Mouse (Mus musculus): ENCODE measurements around the gene Yif1a. TPM values are rescaled to one million over a fixed set of nuclear protein-coding genes. Genes with fewer than 3 reads are reported as not detected.

Gene Yif1a
- 10 to 100 TPM; 21.6 to 25.5 TPM for total RNA-seq (2021)
- long read RNA-seq, experiment 1, transcript Yif1a-201 (8 exons, 1,488 nt): major isoform, 17 of 20 reads
- long read RNA-seq, experiment 1, partial matches to known transcripts: 0 of 20 reads
- long read RNA-seq, experiment 1, other reads (novel, unspliced or antisense): 2 of 20 reads
- long read RNA-seq, experiment 2, transcript Yif1a-201 (8 exons, 1,488 nt): major isoform, 24 of 32 reads
- long read RNA-seq, experiment 2, partial matches to known transcripts: 1 of 32 reads
- long read RNA-seq, experiment 2, other reads (novel, unspliced or antisense): 5 of 32 reads

DNA sequence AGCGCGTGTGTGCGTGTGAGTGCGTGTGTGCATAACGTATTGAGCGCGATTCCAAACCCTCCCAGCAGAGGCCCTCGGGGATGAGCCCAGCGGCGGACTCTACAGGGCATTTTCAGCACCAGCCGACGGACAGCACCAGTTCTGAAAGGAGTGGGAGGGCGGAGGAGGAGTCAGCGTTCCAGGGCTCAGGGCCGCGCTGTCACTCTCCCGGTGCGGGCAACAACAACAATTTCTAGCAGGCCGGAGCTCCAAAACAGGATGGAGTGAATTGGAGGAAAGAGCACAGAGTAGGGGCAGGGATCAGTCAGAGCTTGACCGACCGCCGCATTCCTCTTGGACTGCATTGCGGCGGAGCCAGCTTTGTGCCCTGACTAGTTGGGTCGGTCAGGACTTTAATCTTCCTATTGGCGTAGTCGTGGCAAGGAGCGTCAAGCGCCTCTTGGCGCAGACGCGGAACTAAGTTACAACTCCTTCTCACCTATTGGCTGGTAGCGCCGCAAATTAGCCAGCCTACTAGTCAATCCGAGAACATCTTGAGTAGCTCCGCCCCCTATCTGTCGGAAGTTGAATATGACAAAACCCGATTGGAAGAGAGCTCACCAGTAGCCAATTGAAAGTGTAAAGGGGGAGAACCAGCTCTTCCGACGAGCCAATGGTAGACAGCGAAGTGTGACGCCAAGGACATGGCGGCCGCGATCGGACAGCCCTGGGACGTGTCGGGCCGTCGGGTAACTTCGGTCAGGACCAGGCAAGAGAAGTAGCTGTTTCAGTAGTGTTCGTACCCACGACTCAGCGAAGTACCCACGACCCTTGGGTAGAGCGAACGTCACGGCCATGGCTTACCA, at the start of gene Yif1a:
TSS of gene Yif1a (plus strand) at position 655 of the 845 bp plus-strand sequence.
- DNase-seq (ENCODE audit: low spot score in 2 of 2): peak; percentile 87 to 93

DNA sequence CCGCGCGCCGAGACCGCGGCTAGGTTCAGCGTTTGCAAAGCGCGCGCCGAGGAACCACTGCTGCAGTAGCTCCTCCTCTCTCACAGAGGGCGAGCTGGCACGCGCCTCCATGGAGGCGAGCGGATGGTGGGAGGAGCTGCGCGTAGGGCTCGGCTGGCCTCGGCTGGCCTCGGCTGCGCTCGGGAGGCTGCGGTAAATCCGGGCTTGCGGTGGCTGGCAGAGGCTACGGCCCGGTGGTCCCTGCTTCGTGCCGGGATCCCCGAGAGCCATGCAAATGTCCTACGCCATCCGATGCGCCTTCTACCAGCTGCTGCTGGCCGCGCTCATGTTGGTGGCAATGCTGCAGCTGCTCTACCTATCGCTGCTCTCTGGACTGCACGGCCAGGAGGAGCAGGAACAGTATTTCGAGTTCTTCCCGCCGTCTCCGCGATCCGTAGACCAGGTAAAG, 49.6 kb upstream of the Yif1a start, which contains the start of the genes B4gat1 and AC124502.3:
TSS of gene B4gat1 (plus strand) at position 118 of the 448 bp plus-strand sequence.
TSS of gene AC124502.3 (plus strand) at position 183 of the 448 bp plus-strand sequence.
- DNase-seq (ENCODE audit: low spot score in 2 of 2): peak; percentile 88 to 94

DNA sequence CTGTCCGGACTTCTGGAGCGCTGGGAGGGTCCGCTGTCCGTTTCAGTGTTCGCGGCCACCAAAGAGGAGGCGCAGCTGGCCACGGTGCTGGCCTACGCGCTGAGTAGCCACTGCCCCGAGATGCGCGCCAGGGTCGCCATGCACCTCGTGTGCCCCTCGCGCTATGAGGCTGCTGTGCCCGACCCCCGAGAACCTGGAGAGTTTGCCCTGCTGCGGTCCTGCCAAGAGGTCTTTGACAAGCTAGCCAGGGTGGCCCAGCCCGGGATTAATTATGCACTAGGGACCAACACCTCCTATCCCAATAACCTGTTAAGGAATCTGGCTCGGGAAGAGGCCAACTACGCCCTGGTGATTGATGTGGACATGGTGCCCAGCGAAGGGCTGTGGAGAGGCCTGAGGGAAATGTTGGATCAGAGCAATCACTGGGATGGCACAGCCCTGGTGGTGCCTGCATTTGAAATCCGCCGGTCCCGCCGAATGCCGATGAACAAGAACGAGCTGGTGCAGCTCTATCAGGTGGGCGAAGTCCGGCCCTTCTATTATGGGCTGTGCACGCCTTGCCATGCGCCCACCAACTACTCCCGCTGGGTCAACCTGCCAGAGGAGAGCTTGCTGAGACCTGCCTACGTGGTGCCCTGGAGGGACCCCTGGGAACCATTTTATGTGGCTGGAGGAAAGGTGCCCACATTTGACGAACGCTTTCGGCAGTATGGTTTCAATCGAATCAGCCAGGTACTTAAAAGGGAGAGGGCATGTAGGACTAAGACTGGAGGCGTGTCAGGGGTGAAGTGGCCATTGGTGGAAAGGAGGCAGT, 48.8 kb upstream of the Yif1a start:
- DNase-seq (ENCODE audit: low spot score in 2 of 2): peak in 1 of 2 experiments; percentile 32

DNA sequence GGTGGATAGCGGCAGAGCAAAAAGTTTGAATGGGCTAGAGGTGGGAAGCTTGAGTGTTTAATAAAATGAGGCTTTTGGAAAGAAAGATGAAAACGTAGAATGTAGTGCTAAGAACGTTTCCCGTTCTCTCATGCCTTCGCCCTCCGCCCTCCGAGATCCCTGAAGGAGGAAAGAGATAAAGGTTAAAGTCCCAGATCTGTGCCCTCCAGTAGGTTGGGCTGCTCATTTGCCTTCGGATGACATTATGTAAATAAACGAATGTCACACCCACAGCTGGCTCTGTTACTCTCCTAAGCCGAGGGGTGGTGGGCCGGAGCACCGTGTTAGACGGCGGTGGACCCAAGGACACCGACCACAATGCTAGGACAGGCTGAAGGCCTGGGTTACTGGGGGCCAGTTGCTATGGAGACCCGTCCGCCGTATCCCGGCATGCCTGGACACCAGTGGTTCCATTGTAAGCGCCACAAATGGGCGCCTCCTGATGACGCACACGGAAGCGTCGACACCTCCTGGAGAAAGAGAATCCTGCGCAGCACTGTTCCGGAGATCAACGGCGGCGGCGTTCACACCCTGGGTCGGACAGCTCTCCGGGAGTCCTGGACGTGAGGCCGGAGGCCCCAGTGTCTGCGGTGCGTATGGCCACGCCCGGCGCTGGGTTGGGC, 47.3 kb upstream of the Yif1a start, which contains the start of gene Brms1:
TSS of gene Brms1 (plus strand) at position 493 of the 662 bp plus-strand sequence.
- peak; percentile 93 for DNase-seq (ENCODE audit: low spot score in 2 of 2)

DNA sequence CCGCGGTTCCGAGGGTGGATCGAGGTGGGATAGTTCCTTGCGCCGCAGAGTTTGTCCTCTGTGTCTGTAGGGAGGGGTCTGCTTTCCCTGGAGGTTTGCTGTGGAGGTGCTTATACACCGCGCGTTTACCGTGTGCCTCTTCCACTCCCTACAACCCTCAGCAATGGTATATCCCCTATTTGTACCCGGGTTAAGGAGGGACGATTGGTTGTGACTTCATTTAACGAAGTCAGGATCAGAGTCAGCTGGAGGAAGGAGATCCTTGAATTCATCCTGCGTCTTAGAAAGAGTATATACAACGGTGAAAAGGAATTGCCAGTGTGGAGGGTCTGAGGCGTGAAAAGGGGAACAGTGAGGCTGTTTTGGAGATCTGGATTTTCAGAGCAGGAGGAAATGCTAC, 46.8 kb upstream of the Yif1a start:
- no peak for DNase-seq (ENCODE audit: low spot score in 2 of 2)

DNA sequence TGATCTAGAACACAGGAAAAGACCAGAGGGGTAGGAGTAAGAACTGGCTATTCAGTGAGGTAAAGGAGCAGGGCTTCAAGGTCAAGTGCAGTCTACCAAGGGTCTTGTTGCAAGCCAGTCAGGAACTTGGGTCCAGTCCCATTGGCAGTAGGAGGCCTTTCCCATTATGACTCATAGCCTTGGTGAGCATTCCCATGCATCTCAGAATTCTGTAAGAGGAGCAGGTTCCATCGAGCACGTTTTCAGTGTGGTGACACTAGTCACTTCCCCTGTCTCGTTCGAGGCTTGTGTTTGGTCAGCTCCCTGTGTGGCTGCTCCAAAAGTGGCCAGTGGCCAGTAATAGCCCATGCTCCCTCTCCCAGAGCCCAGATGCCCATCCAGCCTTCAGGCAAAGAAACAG, 42.8 kb upstream of the Yif1a start:
- no peak for DNase-seq (ENCODE audit: low spot score in 2 of 2)

DNA sequence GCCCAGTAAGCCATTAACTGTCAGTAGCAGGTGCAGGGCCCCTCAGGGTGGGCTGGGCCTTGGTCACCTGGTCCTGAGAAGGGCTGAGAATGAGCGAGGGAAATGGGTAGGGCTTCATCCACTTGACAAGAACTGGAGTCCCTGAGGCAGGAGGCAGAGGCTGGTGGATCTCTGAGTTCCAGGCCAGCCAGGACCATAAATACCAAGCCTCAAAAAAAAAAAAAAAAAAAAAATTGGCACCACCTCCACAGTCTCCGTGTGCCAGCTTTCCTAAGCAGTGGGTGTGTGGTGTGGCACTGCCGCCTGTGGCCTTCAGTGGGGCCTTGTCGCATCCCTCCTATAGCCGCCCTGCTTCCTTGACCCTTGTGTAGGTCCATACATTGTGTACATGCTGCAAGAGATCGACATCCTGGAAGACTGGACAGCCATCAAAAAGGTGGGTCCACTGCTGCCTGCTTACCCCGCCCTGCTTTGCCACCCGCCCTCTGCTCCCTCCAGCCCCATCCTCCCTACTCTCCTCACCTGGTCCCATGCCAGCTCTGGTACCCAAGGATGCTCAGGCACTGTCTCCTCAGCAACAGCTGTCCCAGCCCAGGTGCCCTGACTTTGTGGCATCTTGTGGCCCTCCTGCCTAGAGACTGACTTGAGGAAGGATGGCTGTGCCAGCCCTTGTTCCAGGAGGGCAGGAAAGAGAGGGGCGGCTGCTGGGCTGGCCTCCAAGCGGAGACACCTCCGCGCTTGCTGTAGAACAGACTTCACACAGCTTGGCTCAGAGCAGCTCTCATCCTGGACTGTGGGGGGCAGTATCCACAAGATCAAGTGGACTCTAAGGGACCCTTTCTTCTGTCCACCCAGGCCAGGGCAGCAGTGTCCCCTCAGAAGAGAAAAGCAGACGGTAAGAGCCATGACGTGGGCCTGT, 39.9 kb upstream of the Yif1a start:
- DNase-seq (ENCODE audit: low spot score in 2 of 2): peak; percentile 70 to 82

DNA sequence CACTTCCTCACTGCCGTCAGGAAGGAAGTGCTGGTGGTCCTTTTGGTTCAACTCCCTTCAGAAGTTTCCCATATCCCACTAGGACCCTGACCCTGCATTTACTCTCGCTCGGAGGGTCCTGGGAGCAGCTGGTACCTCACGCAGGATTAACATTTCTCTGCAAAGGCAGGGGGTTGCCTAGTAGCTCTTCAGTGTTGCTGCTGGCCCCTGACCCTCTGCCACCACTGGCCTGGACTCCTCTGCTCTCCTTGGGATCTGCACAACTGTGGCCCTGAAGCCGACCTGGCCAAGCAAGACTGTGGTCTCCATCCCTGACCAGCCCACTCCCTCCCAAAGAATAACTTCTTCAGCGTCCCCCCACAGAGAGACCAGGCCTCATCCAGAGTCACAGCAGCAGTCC, 39.0 kb upstream of the Yif1a start:
- DNase-seq (ENCODE audit: low spot score in 2 of 2): no peak

DNA sequence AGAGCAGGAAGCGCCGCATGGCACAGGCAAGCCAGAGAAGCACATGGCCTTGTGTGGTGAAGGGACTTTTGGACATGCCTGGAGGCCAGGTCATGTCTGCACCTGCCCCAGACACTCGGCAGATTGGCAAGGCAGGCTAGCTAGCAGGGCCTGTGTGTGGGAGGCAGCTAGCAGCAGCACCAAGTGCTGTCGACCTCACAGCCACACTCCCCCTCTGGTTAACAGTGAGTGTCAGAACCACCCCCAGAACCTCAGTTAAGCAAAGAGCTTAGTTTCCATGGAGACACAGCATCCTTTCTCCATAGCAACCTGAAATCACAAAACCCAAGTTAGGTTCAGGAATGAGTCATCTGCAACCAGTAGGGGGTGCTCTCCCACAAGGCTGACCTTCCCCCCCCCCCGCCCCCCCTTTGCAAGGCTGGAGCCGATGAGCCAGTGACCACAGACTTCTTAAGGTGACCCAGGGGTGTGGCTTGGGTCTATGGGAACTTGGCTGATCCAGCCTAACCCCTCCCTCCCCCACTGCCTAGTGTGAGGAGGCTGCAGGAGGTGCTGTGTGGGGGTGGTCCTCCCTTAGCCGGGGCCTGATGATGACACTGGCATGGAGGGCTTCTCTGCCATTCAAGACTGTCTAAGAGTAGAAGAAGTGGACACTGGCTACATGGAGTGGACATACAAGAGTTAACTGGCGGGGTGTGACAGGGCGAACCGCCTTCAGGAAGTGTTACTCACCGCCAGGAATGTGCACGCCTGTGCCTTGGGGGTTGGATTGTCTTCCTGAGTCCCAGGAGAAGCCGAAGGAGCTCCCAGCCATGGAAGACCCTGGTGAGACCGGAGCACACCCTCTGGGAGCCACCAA, 38.1 kb upstream of the Yif1a start, which contains the start of gene Rin1:
TSS of gene Rin1 (plus strand) at position 435 of the 859 bp plus-strand sequence.
- peak; percentile 69 to 84 for DNase-seq (ENCODE audit: low spot score in 2 of 2)

DNA sequence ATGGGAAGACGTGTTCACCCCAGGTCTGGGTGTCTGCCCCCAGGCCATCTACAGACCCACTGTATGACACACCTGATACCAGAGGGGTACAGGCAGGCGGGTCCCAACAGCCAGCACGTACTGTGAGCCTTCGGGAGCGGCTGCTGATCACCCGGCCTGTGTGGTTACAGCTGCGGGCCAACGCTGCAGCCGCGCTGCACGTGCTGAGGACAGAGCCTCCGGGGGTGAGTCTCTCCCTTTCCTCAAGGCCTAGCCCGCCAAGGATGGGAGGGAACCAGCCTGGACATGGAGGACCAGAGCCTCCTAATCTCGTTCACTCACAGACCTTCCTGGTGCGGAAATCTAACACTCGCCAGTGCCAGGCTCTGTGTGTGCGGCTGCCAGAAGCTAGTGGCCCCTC, 37.3 kb upstream of the Yif1a start:
- DNase-seq (ENCODE audit: low spot score in 2 of 2): peak in 1 of 2 experiments; percentile 42

DNA sequence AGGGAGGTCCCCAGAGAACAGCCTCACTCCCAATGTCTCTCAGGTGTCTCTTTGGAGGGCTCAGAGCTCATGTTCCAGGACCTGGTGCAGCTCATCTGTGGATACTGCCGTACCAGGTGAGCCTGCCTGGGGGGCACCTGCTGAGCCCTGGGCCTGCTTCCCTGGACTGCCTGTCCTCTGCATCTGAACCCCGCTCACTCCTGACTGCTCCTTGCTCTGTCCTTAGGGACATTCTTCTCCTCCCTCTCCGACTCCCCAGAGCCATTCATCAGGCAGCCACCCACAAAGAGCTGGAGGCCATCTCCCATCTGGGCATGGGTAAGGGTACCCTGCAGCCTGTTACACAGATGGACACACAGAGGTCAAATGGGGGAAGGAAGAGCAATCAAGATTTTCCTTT, 36.8 kb upstream of the Yif1a start:
- no peak for DNase-seq (ENCODE audit: low spot score in 2 of 2)

DNA sequence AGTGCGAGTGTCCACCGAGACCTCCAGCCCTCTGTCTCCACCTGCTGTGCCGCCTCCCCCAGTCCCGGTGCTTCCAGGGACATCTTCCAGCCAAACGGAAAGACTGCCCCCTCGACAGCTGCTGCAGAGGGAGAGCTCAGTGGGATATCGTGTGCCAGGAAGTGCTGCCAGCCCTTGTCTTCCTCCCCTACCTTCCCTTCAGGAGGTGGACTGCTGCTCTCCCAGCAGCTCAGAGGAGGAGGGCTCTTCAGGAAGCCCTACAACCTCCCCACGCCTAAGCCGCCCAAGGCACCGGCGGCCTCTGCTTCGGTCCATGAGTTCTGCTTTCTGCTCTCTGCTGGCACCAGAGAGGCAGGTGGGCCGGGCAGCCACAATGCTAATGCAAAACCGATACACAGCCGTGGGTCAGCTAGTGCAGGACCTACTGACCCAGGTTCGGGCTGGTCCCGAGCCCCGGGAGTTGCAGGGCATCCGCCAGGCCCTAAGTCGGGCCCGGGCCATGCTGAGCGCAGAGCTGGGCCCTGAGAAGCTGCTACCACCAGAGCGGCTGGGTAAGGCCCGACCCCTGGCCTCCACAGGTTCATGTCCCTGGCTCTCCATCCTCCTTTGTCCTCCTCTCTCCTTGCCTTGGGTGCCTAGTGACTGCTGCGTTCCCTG, 36.0 kb upstream of the Yif1a start:
- DNase-seq (ENCODE audit: low spot score in 2 of 2): peak; percentile 72 to 79

DNA sequence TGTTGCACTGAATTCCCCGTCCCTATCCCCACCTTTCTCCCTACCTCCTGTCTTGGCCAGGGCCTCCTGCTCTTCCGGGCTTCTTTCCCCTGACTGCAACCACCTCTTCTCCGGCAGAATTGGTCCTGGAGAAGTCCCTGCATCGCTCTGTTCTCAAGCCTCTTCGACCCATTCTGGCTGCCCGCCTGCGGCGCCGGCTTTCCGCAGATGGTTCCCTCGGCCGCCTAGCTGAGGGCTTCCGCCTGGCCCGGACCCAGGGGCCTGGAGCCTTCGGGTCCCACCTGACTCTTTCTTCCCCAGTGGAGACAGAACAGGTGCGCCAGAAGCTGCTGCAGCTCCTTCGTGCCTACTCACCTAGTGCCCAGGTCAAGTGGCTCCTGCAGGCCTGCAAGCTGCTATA, 35.5 kb upstream of the Yif1a start:
- no peak for DNase-seq (ENCODE audit: low spot score in 2 of 2)

DNA sequence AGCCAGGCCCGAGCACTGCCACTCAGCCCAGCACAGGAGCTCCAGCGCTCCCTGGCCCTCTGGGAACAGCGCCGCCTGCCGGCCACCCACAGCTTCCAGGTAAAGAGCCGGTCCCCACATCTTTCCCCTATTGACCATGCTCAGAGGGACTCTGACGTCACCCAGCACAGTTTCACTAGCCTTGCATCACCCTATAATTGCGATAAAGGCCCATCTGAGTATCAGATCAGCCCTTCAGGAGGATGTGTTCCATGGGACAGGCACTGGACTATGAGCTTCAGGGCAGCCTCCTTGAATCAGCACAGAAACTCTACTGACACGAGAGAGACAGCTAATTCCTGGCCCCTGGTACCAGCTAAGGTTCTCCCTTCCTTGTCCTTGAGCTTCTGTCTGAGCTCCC, 34.4 kb upstream of the Yif1a start:
- DNase-seq (ENCODE audit: low spot score in 2 of 2): peak; percentile 70 to 71

DNA sequence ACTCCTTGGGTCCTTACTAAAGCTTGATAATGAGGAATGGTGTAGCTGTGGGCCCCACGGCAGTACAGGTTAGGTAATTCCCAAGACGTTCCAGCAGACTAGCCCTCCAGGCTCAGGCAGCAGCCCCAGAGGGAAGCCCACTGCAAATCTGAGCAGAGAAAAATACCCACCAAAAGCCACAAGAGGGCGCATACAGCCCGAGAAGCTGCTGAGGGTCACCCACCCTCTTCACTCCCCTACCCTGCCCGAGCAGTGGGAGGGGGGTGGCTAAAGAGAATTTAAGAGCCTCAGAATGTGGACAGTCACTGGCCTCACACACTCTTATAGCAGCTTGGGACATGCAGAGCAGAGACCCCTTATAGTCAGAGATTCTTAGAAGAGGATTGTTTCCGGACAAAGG, 32.1 kb upstream of the Yif1a start:
- DNase-seq (ENCODE audit: low spot score in 2 of 2): no peak

DNA sequence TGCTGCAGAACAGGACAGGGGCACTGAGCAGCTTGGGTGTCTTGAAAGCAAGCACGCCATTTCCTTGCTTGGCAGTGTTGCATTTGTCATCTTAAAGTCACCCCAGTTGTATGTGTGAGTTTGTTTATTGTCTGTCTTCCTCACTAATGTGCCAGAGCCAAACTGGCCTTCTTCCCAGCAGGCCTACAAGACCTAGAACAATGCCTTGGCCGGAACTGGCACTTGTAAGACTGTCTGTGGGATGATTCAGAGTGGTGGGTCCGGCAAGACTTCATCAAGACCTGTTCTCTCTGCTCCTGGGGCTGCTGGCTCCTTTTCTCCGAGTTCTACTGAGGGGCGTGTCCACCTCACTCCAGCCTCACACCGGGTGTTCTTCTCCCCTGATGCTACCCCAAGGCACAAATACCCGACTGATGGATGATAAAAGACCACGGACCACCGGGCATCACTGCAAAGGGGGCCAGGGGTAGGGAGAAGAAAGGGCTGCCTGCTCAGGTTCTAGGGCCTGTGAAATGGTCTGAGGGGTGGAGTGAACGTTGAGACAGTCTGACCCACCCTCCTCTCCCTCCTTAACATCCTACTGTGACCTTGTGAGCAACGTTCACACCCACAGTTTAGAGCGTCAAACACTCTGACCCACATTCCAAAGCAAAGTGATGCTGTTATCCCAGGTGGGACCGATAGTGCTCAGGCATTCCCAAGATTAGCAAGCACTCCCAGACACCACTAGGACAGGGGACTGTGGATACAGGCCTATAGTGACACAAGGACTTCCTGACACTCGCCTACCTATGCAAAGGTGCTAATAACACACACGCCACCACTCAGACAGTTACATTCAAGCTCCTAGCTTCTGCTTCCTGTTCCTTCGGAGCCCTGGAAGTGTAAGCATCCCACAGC, 30.2 kb upstream of the Yif1a start:
- no peak for DNase-seq (ENCODE audit: low spot score in 2 of 2)
